Mouse (Mus musculus) bone marrow, adult 2 months (tissue): Measurements from ENCODE around the gene Mutyh. TPM values are rescaled to one million over a fixed set of nuclear protein-coding genes. Genes with fewer than 3 reads are reported as not detected.
A peak's percentile ranks its signal among the peaks of the same experiment; 100 is the strongest.

Experiments
- H3K27ac ChIP-seq: fragments of 200-500 bp; 2 replicates; pipeline ENCODE4 v1.5.1; 2012; ENCODE audit warnings: low read depth, mild to moderate bottlenecking, control low read depth, inconsistent platforms, low read length; ENCODE audit not compliant: control insufficient read depth, poor library complexity, insufficient read depth
- H3K4me1 ChIP-seq: fragments of 200-500 bp; 2 replicates; pipeline ENCODE4 v1.6.1; 2011; ENCODE audit warnings: low read length; ENCODE audit not compliant: control insufficient read depth, insufficient read depth
- H3K4me3 ChIP-seq: fragments of 200-500 bp; replicated peaks from 2 replicates; pipeline ENCODE3; 2011; ENCODE audit warnings: mild to moderate bottlenecking, low read depth, low read length, control low read depth; ENCODE audit not compliant: control insufficient read depth
- CTCF ChIP-seq: fragments of 200-500 bp; IDR thresholded peaks from 2 replicates; pipeline ENCODE4 v1.5.1; 2011; ENCODE audit warnings: low read length, control low read depth; ENCODE audit not compliant: control insufficient read depth, insufficient read depth
- POLR2A ChIP-seq: fragments of 200-500 bp; IDR thresholded peaks from 2 replicates; pipeline ENCODE4 v1.6.1; 2011; ENCODE audit warnings: low read depth, mild to moderate bottlenecking, control low read depth, low read length, borderline replicate concordance; ENCODE audit not compliant: control insufficient read depth
- WGBS: fragments of 180-500 bp; shearing (Covaris S2); methylation state at CpG from one replicate; pipeline ENCODE4 v1.1.7; 2018; 5-methylcytosine and 5-hydroxymethylcytosine counted together
- polyA plus RNA-seq: library from polyadenylated mRNA; stranded (reverse); fragments of >200 nt; gene quantifications from 2 replicates; pipeline ENCODE4 v1.2.4, GENCODE M21; 2011; ENCODE audit warnings: low replicate concordance; ENCODE audit not compliant: missing spikeins, insufficient read depth, insufficient read length

The Mutyh gene
- polyA plus RNA-seq = 3.2 and 25.9 TPM in 2 replicates

DNA sequence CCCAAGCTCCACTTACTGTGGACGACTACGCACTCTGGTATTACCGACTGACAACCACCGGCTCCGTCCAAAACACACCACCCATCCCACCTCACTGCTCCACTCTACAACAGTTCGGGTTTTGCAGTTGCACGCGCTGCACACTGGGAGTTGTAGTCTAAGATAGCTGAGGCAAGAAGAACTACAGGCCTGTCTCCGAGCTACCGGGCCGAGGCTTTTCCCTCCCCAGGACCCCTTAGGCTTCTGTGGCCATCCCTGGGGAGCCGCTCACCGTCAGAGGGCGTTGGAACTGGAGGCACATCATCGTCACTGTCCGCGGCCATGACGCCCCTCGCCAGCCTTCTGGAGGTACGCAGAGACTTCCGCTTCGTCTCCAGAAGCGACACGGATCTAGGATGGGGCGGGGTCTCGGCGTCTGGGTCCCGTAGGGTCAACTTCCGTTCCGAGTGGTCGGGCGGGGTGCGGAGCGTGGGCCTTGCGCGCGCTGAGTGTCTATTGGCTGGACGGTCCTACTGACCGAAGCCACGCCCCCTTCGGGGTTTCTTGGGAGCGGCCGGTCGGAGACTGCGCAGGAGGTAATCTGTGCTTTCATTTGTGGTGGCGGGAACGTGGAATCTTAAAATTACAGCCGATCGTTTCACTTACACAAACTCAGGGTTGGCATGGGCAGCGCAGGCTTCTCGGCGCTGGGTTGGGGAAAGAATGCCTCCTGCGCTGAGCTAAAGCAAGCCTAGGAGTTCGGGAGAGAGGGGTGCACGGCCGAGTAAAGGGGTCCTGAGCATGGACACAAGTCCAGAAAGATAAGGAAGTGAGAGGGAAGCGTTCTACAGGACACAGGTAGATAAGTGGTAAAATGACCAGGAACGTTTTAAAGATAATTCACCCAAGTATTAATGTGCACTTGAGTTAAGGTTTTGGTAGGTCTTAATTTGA lies at the start of gene Mutyh, which contains the start of gene Toe1:
Mutyh (plus strand) TSS at position 527 of the 933 bp plus-strand sequence.
Toe1 (minus strand) TSS at position 444 of the 933 bp plus-strand sequence.
- TF ChIP-seq POLR2A = peak; percentile 86; the same call in 1 of the 2 replicates
- TF ChIP-seq CTCF = no peak
- H3K4me1 ChIP-seq = no peaks in the 10 kb centered on the region; the same call in 1 of the 2 replicates
- peak within 1 kb of the TSS; percentile 95 for H3K27ac ChIP-seq
- WGBS = under 1% methylated on average over 58 of the region's 58 CpGs
- peak within 1 kb of the TSS; percentile 93 for H3K4me3 ChIP-seq

GRCm38 (mm10) chr4:116761914-116762313 lies 45.6 kb upstream of the Mutyh start:
- TF ChIP-seq POLR2A (no peak), CTCF (no peak)
- WGBS = 62% methylated on average over 2 of the region's 2 CpGs
- no peak overlapping the region for H3K4me3 ChIP-seq
- H3K27ac ChIP-seq = no peak overlapping the region
- no peaks in the 10 kb centered on the region; the same call in 1 of the 2 replicates for H3K4me1 ChIP-seq

GRCm38 (mm10) chr4:116764001-116764400 lies 43.5 kb upstream of the Mutyh start:
- no peak for TF ChIP-seq POLR2A
- TF ChIP-seq CTCF = no peak
- Histone ChIP-seq H3K4me1 (no peaks in the 10 kb centered on the region; the same call in 1 of the 2 replicates), H3K4me3 (no peak overlapping the region), H3K27ac (no peak overlapping the region)
- 76% methylated on average over 5 of the region's 5 CpGs for WGBS

- peak overlapping the region; percentile 69 for H3K27ac ChIP-seq
- H3K4me1 ChIP-seq = no peaks in the 10 kb centered on the region; the same call in 1 of the 2 replicates
- H3K4me3 ChIP-seq = no peak overlapping the region
- TF ChIP-seq POLR2A = no peak
- TF ChIP-seq CTCF = no peak
- WGBS = 52% methylated on average over 5 of the region's 5 CpGs
Measured at GRCm38 (mm10) chr4:116768510-116768909, 39.0 kb upstream of the Mutyh start.

- Histone ChIP-seq H3K27ac (peak overlapping the region; percentile 69), H3K4me3 (no peak overlapping the region), H3K4me1 (no peaks in the 10 kb centered on the region; the same call in 1 of the 2 replicates)
- TF ChIP-seq POLR2A (no peak), CTCF (no peak)
Measured at GRCm38 (mm10) chr4:116769060-116769459, 38.5 kb upstream of the Mutyh start.

- Histone ChIP-seq H3K4me1 (peaks cover 4% of the 10 kb centered on the region), H3K4me3 (no peak overlapping the region), H3K27ac (no peak overlapping the region)
- TF ChIP-seq CTCF (no peak), POLR2A (no peak)
- 78% methylated on average over 5 of the region's 5 CpGs for WGBS
Measured at GRCm38 (mm10) chr4:116776391-116776790, 31.1 kb upstream of the Mutyh start.

GRCm38 (mm10) chr4:116777079-116777478 lies 30.4 kb upstream of the Mutyh start:
- TF ChIP-seq POLR2A (no peak), CTCF (no peak)
- 60% methylated on average over 3 of the region's 3 CpGs for WGBS

DNA sequence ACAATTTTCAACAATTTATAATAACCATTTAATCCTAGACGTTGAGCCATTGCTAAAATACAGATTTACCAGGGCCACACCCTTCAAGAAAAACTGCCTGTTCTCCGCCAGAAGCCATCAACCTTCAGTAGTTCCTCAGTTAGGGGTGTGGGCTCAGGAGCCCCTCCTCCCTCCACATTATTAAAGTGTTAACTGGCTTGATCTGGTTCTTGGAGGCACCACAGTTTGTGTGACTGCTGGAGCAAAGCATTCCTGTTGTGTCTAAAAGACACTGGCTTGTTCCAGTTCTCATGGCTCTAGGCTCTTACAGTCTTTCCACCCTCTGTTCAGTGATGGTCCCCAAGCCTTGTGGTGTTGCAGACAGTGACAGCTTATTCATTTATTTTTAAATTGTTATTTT lies 27.0 kb upstream of the Mutyh start:
- no peak for TF ChIP-seq CTCF
- no peak for TF ChIP-seq POLR2A
- Histone ChIP-seq H3K27ac (0 out of 2 replicates have a peak overlapping the region, but pooled peaks have one; percentile 10), H3K4me1 (peaks cover 4% of the 10 kb centered on the region), H3K4me3 (no peak overlapping the region)
- 70% methylated on average over 2 of the region's 2 CpGs for WGBS

More at GRCm38 (mm10) chr4:116777079-116777478, 30.4 kb upstream of the Mutyh start:
- no peak overlapping the region for H3K4me3 ChIP-seq
- no peak overlapping the region for H3K27ac ChIP-seq
- peaks cover 4% of the 10 kb centered on the region for H3K4me1 ChIP-seq
